Mouse (Mus musculus): Measurements from ENCODE around the gene Hgd.

The Hgd gene

DNA sequence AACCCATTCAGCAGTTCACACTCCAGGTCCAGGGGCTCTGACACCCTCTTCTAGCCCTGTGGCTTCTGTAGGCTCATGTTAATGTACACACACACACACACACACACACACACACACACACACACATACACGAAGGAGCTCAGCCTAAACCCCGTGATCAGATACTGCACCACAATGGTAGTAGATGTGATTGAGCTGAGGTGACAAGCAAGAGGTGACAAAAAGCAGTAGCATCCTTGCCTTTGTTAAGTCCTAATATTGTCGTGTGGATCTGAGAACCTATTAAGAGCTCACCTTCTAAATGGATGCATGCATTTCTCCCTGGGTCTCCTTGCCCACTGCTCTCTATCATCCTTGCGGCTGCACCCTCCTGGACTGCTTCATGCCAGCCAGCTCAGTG is 698 bp downstream of the Hgd start:
- DNase-seq (ENCODE audit: low spot score in 2 of 2): no peak

DNA sequence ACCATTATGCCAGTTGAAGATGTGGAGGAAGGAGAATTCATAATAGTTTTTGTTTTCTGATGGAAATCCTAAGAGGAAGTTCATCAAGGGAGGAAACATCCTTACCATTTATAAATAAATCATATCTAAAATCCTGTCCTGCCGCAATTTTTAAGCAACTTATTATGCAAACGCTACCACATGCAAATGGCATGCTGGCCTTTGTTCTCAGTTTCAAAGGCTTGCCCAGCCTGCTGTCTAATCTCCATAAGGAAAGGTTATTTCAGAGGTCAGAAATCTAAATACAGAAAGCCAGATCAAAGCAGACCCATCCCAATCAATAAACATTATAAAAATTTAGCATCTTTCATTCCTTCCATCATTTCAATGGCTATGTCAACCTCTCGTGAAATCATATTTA is 1.9 kb downstream of the Hgd start:
- DNase-seq (ENCODE audit: low spot score in 2 of 2): no peak

DNA sequence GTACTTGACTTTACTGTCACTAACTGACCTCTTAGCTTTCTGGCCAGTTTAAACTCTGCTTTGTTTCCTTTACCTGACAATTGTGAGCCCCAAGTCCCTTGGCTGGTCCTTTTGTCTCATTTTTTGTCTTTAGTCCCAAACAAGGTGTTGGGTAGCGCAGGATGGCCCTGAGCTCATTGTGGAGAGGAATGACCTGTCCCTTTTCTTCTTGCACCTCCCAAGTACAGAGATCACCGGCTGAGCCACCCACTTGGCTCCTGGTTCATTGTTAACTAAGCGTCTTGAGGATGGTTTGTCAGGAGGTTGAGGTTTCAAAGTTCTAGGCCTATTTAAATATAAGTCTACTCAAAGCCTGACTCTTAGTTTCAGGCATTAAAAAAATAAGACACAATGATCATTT is 3.4 kb downstream of the Hgd start:
- no peak for DNase-seq (ENCODE audit: low spot score in 2 of 2)

DNA sequence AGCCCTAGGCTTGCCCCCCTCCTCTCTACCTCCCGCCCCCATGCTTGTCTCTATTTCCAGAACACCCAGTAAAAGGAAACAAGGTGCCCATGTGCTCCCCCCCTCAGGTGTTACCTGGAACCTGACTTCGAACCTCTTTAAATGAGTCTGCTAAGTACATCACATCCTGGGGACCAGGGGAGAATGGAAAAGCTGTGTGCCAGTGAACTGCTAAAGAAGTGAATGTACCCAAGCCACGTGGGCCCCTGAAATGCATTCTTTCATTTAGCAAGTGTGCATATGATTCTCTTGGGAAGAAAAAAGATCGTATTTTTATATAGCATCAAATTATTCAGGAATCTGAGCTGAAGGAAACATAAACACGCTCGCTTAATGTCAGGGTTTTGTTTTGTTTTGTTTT is 3.8 kb downstream of the Hgd start:
- peak; percentile 30 to 46 for DNase-seq (ENCODE audit: low spot score in 2 of 2)

DNA sequence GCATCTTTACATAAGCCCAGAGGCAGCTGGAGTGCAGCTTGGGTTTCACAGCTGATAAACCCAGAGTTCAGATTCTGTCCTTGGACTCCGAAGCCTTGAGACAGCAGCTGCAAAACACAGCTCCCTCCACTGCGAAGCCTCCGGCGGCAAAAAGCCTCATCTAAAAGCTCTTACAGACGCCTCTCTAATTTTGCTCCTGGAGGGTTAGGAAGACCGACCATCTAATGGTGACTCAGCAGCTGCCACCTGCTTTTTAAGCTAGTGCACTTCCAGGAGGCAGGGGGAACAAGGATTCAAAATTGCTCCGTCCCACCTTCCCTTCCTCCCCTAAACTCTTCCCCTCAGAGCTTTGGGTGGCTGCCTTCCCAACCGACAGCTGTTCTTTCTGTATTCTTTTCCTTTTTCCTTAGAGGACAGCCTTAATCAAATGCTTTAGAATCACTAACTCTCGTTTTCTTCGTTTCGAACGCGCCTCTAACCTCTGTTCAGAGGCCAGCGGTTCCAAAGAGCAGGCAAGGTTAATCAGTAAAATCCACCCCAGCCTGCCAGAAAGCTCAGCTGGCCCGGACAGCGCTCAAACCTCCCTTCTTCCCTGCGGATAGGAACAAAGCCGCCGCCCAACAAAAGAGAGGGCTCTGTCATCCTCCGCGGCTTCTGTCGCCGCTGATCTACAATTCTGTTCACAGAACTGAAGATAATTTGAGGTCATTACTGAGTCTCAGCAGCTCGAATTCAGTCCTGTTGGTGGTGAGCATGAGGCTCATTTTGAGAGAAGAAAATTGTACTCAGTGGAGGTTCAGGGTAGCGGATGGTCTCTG is 4.5 kb downstream of the Hgd start:
- DNase-seq (ENCODE audit: low spot score in 2 of 2): peak; percentile 62 to 64

DNA sequence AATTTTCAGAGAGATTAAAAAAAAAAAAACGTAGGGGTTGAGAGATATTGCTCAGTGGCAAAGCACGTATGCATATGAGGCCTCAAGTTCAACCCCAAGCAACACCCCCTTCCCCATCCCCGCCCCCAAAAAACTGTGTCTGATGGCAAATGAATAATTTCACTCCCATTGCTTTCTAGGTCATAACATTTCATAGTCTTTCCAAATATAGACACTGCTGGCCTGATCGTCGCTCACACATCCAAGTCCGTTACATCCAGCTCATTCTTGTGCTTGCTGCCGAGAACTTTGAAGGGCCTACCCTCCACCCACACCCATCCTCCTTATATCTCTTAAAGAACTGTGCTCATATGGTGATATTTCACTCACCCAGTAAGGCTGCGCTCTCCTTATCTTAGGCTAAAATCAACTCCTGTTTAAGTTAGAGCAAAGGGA is 5.2 kb downstream of the Hgd start:
- DNase-seq (ENCODE audit: low spot score in 2 of 2): no peak

DNA sequence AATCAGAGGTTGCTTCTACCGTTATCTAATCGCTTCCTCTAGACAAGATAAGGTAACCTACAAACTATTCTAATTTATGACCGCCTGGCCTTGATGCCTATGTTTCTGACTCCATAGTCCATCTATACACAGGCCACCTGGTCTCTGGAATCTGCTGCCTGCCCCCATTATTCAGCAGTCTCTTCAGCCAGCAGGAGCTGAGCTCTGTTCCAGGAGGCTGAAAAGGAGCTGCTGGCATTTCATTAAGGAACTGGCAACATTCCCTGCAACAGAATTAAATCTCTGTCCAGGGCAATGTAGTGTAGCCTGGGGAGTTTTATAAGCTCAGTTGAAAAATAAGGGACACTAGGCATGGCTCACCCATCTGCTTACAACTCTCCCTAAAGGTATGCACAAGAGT is 11.0 kb downstream of the Hgd start:
- no peak for DNase-seq (ENCODE audit: low spot score in 2 of 2)

DNA sequence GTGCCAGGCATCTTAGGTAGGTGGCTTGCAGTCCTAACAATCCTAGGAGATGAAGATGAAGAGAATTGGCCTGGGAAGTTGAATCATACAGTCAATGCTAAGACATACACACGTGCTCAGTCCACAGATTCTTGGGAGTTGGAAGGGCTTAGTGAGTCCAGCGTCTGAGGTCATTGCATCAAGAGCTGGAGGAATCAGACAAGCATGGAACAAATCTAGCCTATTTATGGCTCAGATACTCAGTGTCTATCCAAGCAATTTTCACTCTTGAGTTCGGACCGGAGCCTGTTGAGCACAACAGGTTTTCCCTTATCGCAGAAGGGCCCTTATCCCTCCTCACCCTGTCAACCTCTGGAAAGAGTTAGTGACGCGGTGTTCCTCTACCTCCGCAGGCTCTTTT is 11.6 kb downstream of the Hgd start:
- DNase-seq (ENCODE audit: low spot score in 2 of 2): no peak

DNA sequence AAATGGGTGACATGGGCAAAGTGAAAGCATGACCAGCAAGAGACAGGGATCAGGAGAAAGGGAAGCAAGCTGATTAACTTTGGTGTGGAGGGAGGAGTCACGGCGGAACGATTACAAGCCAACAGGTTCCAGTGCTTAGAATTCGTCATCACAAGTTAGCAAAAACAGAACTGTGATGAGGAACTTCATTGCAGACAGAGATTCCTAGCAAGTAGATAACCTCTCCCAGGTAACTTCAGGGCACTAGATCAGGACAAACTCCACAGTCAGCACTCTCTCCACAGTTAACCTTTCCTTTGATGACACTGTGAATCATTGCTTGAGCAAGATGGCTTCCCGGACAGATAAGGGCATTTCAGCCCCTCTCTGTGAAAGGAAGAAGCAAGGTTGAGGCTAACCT is 17.5 kb downstream of the Hgd start:
- DNase-seq (ENCODE audit: low spot score in 2 of 2): no peak

DNA sequence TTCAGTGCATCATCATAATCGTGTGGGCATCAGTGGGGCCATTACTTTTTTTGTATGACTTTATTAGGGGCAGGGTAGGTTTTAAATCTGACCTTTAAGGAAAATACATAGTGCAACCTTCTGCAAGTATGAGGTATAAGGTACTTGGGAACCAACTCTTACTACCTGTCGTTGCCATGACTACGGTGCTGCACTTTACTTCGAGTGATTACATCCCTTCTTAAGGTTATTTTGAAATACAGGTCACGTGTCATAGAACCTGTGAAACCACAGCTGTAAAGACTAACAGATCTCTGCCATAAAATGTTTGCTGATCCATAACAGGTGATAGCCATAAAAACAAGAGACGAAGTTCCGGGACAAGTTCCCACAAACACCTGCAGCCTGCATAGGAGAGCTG is 18.5 kb downstream of the Hgd start:
- no peak for DNase-seq (ENCODE audit: low spot score in 2 of 2)

DNA sequence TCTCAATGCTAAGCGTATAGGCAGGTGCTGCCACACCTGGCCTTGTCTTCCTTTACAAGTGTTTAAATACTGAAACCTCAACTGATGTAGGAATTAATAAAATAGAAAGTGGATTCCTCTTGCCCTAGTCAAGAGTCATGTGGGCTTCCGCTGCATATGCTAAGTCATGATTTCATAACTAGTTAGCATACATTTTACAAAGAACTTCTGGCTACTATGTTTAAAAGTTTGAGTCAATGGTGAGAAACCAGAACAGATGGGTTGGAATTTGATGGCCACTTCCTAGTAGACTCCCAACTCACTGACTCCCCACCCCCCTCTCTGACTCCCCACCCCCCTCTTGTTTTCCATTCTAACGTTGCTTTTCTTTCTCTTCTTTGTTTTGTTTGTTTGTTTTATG is 19.4 kb downstream of the Hgd start:
- no peak for DNase-seq (ENCODE audit: low spot score in 2 of 2)

DNA sequence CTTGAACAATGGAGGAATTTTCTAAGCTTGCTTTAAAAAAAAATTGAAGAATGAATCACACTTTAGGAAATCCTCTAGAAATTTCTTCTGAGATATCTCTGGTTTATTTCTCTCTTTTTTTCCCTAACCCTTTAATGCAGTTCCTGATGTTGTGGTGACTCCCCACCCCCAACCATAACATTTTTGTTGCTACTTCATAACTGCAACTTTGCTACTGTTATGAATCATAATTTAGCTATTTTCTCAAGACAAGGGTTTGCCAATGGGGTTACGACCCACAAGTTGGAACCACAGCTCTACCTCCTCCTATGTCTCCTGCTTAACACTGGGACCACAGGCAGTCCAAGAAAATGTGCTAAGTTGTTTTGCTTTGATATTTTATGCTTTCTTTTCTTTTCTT is 23.5 kb downstream of the Hgd start:
- no peak for DNase-seq (ENCODE audit: low spot score in 2 of 2)

DNA sequence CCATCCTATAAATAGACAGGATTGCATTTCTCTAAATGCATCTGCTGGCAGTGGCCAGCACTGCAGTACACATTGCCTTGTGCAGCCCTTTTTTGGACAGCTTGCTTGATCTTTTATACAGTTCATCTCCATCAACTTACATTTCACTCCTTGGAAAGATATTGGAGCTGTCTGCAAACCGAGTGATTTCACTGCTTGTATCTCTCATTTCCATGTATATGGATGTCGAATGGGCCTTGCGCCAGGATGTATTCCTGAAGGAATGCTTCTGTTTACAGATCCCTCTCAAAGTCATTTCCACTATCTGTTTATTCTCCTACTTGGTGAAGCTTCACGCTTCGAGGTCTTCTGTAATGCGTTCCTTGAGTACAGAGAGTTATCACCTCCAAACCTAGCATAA is 24.3 kb downstream of the Hgd start:
- no peak for DNase-seq (ENCODE audit: low spot score in 2 of 2)

DNA sequence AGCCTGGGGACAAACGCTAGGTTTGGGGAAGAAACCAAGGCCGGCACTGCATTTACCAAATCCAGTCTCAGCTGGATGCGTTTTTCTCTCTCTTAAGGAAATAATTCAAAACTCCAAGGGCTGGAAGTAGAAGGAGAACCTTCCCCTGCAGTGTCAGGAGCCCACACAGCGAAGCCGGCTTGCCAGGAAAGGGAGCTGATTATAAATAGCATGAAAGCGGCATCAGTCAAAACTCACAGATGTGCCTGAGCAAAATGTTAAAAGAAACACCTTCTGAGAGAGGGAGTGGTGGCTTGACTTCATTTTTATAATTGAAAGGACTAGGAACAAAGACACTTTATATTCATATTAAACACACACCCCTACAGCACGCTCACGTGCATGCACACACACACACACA is 30.4 kb downstream of the Hgd start:
- peak; percentile 59 to 63 for DNase-seq (ENCODE audit: low spot score in 2 of 2)

DNA sequence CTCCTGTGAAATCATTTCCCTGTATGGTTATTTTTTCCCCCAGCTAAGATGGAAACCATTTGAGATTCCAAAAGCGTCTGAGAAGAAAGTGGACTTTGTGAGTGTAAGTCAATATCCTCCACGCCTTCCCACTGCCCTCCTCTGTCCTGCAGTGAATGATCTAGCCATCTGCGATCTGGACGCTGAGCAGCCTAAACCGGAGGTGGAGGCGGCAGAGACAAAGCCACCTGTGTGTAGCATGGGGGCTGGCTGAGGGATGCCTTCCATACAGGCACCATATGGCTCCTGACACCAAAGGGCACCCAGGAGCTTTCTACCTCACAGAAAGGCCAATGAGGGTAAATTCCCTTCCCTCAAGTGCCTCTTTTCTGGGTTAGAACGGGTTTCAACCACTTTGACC is 31.1 kb downstream of the Hgd start:
- no peak for DNase-seq (ENCODE audit: low spot score in 2 of 2)

DNA sequence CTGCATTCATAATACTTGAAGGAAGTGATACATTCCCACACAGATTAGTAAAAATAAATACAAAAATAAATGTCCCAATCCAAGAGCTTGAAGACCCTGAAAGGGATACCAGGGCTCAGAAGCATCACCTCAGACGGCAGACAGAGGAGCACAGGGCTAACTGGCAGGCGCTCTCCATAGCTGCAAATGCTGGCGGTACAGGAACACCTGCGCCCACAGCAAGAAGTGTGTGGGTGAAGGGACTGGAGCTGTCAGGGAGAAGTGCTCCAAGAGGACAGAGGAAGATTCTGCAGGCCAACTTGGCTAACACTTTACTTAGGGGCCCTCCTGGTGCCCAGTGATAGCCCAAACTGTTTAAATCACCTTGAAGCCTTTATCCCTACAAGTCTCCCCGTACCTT is 32.1 kb downstream of the Hgd start:
- peak in 1 of 2 experiments; percentile 37 for DNase-seq (ENCODE audit: low spot score in 2 of 2)

DNA sequence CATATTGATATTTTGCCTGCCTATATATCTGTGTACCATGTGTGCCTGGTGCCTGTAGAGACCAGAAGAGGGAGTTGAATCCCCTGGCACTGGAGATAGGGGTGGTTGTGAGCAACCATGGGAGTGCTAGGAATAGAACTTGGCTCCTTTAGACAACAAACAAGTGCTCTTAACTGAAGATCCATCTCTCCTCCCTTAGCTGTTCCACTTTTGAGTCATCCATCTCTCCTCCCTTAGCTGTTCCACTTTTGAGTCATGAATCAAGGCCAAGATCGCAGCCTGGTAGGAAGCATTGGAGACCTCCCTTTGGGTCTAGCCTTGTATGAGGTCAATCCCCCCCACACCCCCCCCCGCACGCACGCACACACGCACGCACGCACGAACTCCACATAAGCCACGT is 34.6 kb downstream of the Hgd start:
- DNase-seq (ENCODE audit: low spot score in 2 of 2): no peak

DNA sequence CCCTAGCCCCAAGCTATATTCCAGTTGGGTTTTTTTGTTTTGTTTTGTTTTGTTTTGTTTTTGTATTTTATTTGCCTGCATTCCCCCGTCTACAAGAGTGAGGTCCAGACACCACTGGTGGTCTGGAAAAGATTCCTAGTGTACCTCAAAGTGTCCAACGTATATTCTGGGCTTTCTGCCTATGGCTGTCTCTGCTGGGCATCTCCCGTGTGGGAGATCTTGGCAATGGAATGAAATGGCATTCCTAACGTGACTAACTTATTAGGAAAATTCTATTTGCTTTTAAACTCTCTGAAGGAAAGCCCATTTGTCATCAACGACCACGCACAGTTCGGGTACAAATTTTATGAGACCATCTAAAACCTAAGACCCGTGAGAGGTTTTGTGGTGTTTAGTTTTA is 35.5 kb downstream of the Hgd start:
- DNase-seq (ENCODE audit: low spot score in 2 of 2): no peak

DNA sequence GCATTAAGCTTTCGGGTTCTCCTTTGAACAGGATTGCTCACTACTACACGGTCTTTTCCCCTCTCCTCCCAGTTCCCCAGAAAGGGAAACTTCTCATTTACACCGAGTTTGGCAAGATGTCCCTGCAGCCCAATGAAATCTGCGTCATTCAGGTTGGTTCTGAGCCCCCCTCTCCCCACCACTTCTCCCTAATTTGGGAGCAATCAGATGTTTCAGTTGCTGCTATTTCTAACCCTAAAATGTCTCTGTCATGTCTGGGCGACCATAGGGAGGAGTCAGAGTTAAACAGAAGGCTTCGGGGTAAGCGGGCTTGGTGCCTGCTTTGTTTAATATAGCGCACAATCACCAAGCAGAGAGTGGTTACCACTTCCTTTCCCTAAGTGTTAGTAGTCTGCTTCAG is 36.2 kb downstream of the Hgd start:
- DNase-seq (ENCODE audit: low spot score in 2 of 2): no peak

DNA sequence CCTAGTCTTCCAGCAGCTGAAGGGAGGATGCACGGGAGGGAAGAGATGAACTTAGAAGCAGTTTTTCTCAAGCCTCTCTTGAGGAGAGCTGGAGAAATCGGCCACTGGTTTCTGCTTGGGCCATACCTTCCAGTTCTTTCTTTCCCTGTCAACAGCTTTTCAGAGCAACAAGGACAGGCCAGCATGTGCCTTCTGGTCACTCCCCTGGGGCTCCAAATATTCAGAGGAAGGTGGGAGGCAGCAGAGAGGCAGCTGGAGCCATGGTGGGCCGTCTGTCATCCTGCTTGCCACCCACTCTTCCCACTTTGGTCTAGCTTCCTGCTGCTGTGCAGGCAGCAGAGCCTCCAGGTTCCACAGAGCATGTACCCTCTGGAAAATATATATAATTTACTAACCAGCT is 37.7 kb downstream of the Hgd start:
- peak; percentile 73 to 75 for DNase-seq (ENCODE audit: low spot score in 2 of 2)

DNA sequence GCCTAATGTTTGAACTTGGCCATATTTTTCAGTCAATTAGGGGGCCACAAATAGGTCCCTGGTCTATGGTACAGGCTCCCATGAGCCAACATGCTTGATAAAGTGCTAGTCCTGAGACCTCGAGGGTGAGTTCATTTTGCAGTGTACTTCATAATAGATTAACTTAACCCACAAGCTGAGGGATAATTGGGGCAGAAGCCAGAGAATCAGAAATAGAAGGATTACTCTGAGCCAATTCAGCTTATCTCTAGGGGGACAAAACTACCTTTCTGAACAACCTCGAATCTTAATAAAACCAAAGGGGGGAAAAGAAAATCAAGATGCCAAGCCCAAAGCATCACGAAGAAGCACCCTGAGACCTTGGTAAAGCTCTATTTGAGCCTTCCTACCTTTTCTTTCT is 42.5 kb downstream of the Hgd start:
- DNase-seq (ENCODE audit: low spot score in 2 of 2): no peak

DNA sequence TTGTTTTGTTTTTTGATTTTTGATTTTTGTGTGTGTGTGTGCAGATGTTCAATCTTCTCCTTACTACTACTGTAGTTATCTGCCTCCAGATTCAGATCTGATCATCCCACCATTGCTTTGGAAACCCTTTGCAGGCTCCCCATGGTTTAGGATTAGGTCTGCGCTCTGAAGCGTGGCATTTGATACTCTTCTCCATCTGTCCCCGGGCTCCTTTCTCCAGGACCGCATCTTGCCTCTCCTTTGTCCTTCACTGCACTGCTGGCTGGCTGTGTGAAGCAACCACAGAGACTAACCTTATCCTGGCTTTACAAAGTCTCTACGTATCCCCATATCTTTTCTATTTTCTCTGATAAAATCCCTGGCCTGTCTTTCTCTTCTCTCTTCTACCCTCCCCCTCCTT is 43.0 kb downstream of the Hgd start:
- DNase-seq (ENCODE audit: low spot score in 2 of 2): no peak

DNA sequence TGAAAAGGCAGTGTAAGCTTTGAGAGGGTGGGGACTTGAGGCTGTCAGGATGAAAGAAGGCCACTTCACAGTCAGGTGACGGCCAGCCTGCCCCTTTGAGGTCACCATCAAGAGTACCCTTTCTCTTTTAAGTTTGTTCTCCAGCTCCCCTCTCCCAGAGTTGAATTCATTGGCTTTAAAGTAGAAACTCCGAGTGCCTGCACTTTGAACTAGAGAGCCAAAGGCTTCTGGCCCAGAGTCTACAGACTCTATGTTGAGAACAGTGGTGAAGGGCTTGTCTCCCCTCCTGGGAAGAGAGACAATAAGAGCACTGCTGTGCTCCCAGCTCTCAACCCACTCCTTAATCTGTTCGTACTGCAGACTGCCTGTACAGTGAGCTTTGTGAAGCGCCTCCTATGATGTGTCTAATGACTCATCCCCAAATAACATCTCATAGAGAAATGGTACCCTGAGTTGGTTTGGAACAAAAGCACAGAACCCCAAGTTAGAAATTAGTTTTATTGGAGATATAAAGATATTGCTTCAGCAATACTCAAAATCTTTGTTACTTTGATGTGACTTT is 46.5 kb downstream of the Hgd start:
- no peak for DNase-seq (ENCODE audit: low spot score in 2 of 2)

DNA sequence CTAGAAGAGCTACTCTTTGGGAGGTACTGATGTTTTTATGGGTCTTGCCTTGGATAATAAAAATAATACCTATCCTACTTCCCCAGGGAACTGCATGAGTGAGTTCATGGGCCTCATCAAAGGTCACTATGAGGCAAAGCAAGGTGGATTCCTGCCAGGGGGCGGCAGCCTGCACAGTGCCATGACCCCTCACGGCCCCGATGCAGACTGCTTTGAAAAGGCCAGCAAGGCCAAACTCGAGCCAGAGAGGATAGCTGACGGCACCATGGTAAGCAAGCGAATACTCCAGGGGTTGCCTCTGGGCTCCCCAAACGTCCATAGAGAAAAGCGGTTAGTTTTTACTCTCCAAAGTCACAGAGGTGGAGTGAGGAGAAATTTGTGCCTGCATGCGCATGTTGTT is 48.4 kb downstream of the Hgd start:
- no peak for DNase-seq (ENCODE audit: low spot score in 2 of 2)
